Mouse (Mus musculus): ENCODE measurements around the gene Mxd4. TPM values are rescaled to one million over a fixed set of nuclear protein-coding genes. Genes with fewer than 3 reads are reported as not detected.

Mxd4 gene
- polyA plus RNA-seq (2012; rRNA removed) = 86.1 and 87.5 TPM in 2 replicates

GRCm38 (mm10) chr5:34187601-34188316 is at the start of gene Mxd4:
Gene Mxd4 (minus strand): TSS chr5:34187720.

GRCm38 (mm10) chr5:34168950-34169891 is 18.3 kb downstream of the Mxd4 start, which contains the start of the genes Poln and Haus3:
Gene Poln (minus strand): TSS chr5:34169448.
Gene Haus3 (minus strand): TSS chr5:34169527.

Other genes with a start within 250 kb of the Mxd4 start
- 453 and 489 TPM in 2 replicates for gene Gm1673, start 204.3 kb downstream of the Mxd4 start, polyA plus RNA-seq (2012; rRNA removed)
- gene Nat8l, start 191.7 kb downstream of the Mxd4 start, polyA plus RNA-seq (2012; rRNA removed) = 14.0 and 15.3 TPM in 2 replicates
- 0.80 and 0.84 TPM in 2 replicates for gene Poln, start 18.3 kb downstream of the Mxd4 start, polyA plus RNA-seq (2012; rRNA removed)
- gene Haus3, start 18.2 kb downstream of the Mxd4 start, polyA plus RNA-seq (2012; rRNA removed) = 7.7 and 8.1 TPM in 2 replicates
- 6.0 and 6.1 TPM in 2 replicates for gene Zfyve28, start 100.7 kb upstream of the Mxd4 start, polyA plus RNA-seq (2012; rRNA removed)
- gene Cfap99, start 100.9 kb upstream of the Mxd4 start, polyA plus RNA-seq (2012; rRNA removed) = 0.08 and 0.10 TPM in 2 replicates
- gene Rnf4, start 148.6 kb upstream of the Mxd4 start, polyA plus RNA-seq (2012; rRNA removed) = 116 and 118 TPM in 2 replicates
- 67.7 and 71.5 TPM in 2 replicates for gene Fam193a, start 182.2 kb upstream of the Mxd4 start, polyA plus RNA-seq (2012; rRNA removed)